Mouse (Mus musculus): ENCODE measurements around the gene Ddx58. TPM values are rescaled to one million over a fixed set of nuclear protein-coding genes. Genes with fewer than 3 reads are reported as not detected.
A peak's percentile ranks its signal among the peaks of the same experiment; 100 is the strongest.

Gene Ddx58
- polyA plus RNA-seq, 1 experiment from 2014 or later: 3.2 TPM

- H3K9ac ChIP-seq (replicated peaks): no peak overlapping the region
- WGBS: 90% methylated on average over 7 of the region's 7 CpGs
- H3K27me3 ChIP-seq: no peaks in the 10 kb centered on the region
- no peaks in the 10 kb centered on the region for H3K9me3 ChIP-seq
- no peak overlapping the region for H3K4me2 ChIP-seq (replicated peaks)
- no peak overlapping the region for H3K4me3 ChIP-seq
- no peak for ATAC-seq (replicated peaks)
- no peaks in the 10 kb centered on the region for H3K4me1 ChIP-seq
- H3K36me3 ChIP-seq: no peaks in the 10 kb centered on the region
- H3K27ac ChIP-seq (replicated peaks): no peak overlapping the region
Observed at GRCm38 (mm10) chr4:40227886-40228285, 11.7 kb downstream of the Ddx58 start.

- ATAC-seq (replicated peaks): no peak
- 91% methylated on average over 11 of the region's 11 CpGs for WGBS
- Histone ChIP-seq H3K36me3 (no peaks in the 10 kb centered on the region), H3K27me3 (no peaks in the 10 kb centered on the region), H3K4me3 (no peak overlapping the region), H3K9ac (replicated peaks) (no peak overlapping the region), H3K4me2 (replicated peaks) (no peak overlapping the region), H3K27ac (replicated peaks) (no peak overlapping the region), H3K9me3 (no peaks in the 10 kb centered on the region), H3K4me1 (no peaks in the 10 kb centered on the region)
Observed at GRCm38 (mm10) chr4:40227131-40227530, 12.5 kb downstream of the Ddx58 start.

- Histone ChIP-seq H3K4me2 (replicated peaks) (no peak overlapping the region), H3K4me1 (no peaks in the 10 kb centered on the region), H3K27ac (replicated peaks) (no peak overlapping the region), H3K27me3 (no peaks in the 10 kb centered on the region), H3K36me3 (no peaks in the 10 kb centered on the region), H3K9me3 (no peaks in the 10 kb centered on the region), H3K9ac (replicated peaks) (no peak overlapping the region), H3K4me3 (no peak overlapping the region)
- WGBS: 73% methylated on average over 5 of the region's 5 CpGs
- ATAC-seq (replicated peaks): no peak
Observed at GRCm38 (mm10) chr4:40226095-40226494, 13.5 kb downstream of the Ddx58 start.

GRCm38 (mm10) chr4:40221876-40222585, 17.6 kb downstream of the Ddx58 start:
- H3K9ac ChIP-seq (replicated peaks): no peak overlapping the region
- no peaks in the 10 kb centered on the region for H3K9me3 ChIP-seq
- 0 out of 2 replicates have a peak, but pooled peaks cover 6% of the 10 kb centered on the region for H3K4me1 ChIP-seq
- 53% methylated on average over 21 of the region's 21 CpGs for WGBS
- no peaks in the 10 kb centered on the region for H3K27me3 ChIP-seq
- H3K27ac ChIP-seq (replicated peaks): no peak overlapping the region
- no peak overlapping the region for H3K4me3 ChIP-seq
- H3K36me3 ChIP-seq: no peaks in the 10 kb centered on the region
- ATAC-seq (replicated peaks): no peak
- no peak overlapping the region for H3K4me2 ChIP-seq (replicated peaks)

- Histone ChIP-seq H3K27ac (replicated peaks) (no peak overlapping the region), H3K4me2 (replicated peaks) (peak overlapping the region; percentile 31; the same call in 1 of the 2 replicates), H3K4me1 (0 out of 2 replicates have a peak, but pooled peaks cover 6% of the 10 kb centered on the region), H3K4me3 (no peak overlapping the region), H3K9ac (replicated peaks) (no peak overlapping the region), H3K36me3 (no peaks in the 10 kb centered on the region), H3K9me3 (no peaks in the 10 kb centered on the region), H3K27me3 (no peaks in the 10 kb centered on the region)
- WGBS: 41% methylated on average over 14 of the region's 14 CpGs
- ATAC-seq (replicated peaks): no peak; the same call in 1 of the 2 replicates
Observed at GRCm38 (mm10) chr4:40221004-40221760, 18.4 kb downstream of the Ddx58 start.

- Histone ChIP-seq H3K36me3 (no peaks in the 10 kb centered on the region), H3K4me3 (peak overlapping the region; percentile 9; the same call in 1 of the 2 replicates), H3K27ac (replicated peaks) (no peak overlapping the region), H3K4me2 (replicated peaks) (peak overlapping the region; percentile 31), H3K9ac (replicated peaks) (no peak overlapping the region; the same call in 1 of the 2 replicates), H3K9me3 (no peaks in the 10 kb centered on the region), H3K4me1 (0 out of 2 replicates have a peak, but pooled peaks cover 6% of the 10 kb centered on the region), H3K27me3 (no peaks in the 10 kb centered on the region)
- WGBS: 22% methylated on average over 12 of the region's 12 CpGs
- ATAC-seq (replicated peaks): no peak; the same call in 1 of the 2 replicates
Observed at GRCm38 (mm10) chr4:40220437-40220836, 19.2 kb downstream of the Ddx58 start.

GRCm38 (mm10) chr4:40218382-40218781, 21.2 kb downstream of the Ddx58 start:
- Histone ChIP-seq H3K4me3 (no peak overlapping the region), H3K9ac (replicated peaks) (no peak overlapping the region), H3K4me2 (replicated peaks) (no peak overlapping the region), H3K36me3 (no peaks in the 10 kb centered on the region), H3K9me3 (no peaks in the 10 kb centered on the region), H3K4me1 (0 out of 2 replicates have a peak, but pooled peaks cover 6% of the 10 kb centered on the region), H3K27ac (replicated peaks) (no peak overlapping the region), H3K27me3 (no peaks in the 10 kb centered on the region)
- 79% methylated on average over 7 of the region's 7 CpGs for WGBS
- no peak for ATAC-seq (replicated peaks)

- Histone ChIP-seq H3K27ac (replicated peaks) (no peak overlapping the region), H3K4me2 (replicated peaks) (no peak overlapping the region), H3K9ac (replicated peaks) (no peak overlapping the region), H3K4me1 (0 out of 2 replicates have a peak, but pooled peaks cover 6% of the 10 kb centered on the region), H3K27me3 (no peaks in the 10 kb centered on the region), H3K9me3 (no peaks in the 10 kb centered on the region), H3K4me3 (no peak overlapping the region), H3K36me3 (no peaks in the 10 kb centered on the region)
- ATAC-seq (replicated peaks): no peak
- 63% methylated on average over 3 of the region's 3 CpGs for WGBS
Observed at GRCm38 (mm10) chr4:40217910-40218309, 21.7 kb downstream of the Ddx58 start.

GRCm38 (mm10) chr4:40212177-40212576, 27.5 kb downstream of the Ddx58 start:
- no peak overlapping the region for H3K4me2 ChIP-seq (replicated peaks)
- no peaks in the 10 kb centered on the region for H3K36me3 ChIP-seq
- no peak overlapping the region for H3K4me3 ChIP-seq
- 95% methylated on average over 6 of the region's 6 CpGs for WGBS
- H3K9me3 ChIP-seq: no peaks in the 10 kb centered on the region
- no peak for ATAC-seq (replicated peaks)
- no peak overlapping the region for H3K27ac ChIP-seq (replicated peaks)
- no peaks in the 10 kb centered on the region for H3K27me3 ChIP-seq
- H3K9ac ChIP-seq (replicated peaks): no peak overlapping the region
- no peaks in the 10 kb centered on the region for H3K4me1 ChIP-seq

GRCm38 (mm10) chr4:40207701-40208100, 31.9 kb downstream of the Ddx58 start:
- no peaks in the 10 kb centered on the region for H3K4me1 ChIP-seq
- no peak overlapping the region for H3K9ac ChIP-seq (replicated peaks)
- H3K27ac ChIP-seq (replicated peaks): no peak overlapping the region
- no peak overlapping the region for H3K4me2 ChIP-seq (replicated peaks)
- no peaks in the 10 kb centered on the region for H3K9me3 ChIP-seq
- WGBS: 19% methylated on average over 5 of the region's 5 CpGs
- ATAC-seq (replicated peaks): no peak
- no peak overlapping the region for H3K4me3 ChIP-seq
- H3K27me3 ChIP-seq: no peaks in the 10 kb centered on the region
- no peaks in the 10 kb centered on the region; the same call in 1 of the 2 replicates for H3K36me3 ChIP-seq

- H3K4me1 ChIP-seq: no peaks in the 10 kb centered on the region
- no peak overlapping the region for H3K27ac ChIP-seq (replicated peaks)
Observed at GRCm38 (mm10) chr4:40205231-40205903, 34.3 kb downstream of the Ddx58 start.

GRCm38 (mm10) chr4:40204374-40204773, 35.3 kb downstream of the Ddx58 start:
- H3K9me3 ChIP-seq: no peaks in the 10 kb centered on the region
- H3K4me1 ChIP-seq: no peaks in the 10 kb centered on the region
- H3K36me3 ChIP-seq: peaks cover 7% of the 10 kb centered on the region; the same call in 1 of the 2 replicates
- H3K4me2 ChIP-seq (replicated peaks): no peak overlapping the region
- H3K9ac ChIP-seq (replicated peaks): no peak overlapping the region
- no peak overlapping the region for H3K4me3 ChIP-seq
- 91% methylated on average over 3 of the region's 3 CpGs for WGBS
- H3K27ac ChIP-seq (replicated peaks): no peak overlapping the region
- no peak for ATAC-seq (replicated peaks)
- no peaks in the 10 kb centered on the region for H3K27me3 ChIP-seq

More at GRCm38 (mm10) chr4:40205231-40205903, 34.3 kb downstream of the Ddx58 start:
- peaks cover 6% of the 10 kb centered on the region; the same call in 1 of the 2 replicates for H3K36me3 ChIP-seq
- ATAC-seq (replicated peaks): no peak
- H3K27me3 ChIP-seq: no peaks in the 10 kb centered on the region
- no peak overlapping the region for H3K9ac ChIP-seq (replicated peaks)
- no peaks in the 10 kb centered on the region for H3K9me3 ChIP-seq
- no peak overlapping the region for H3K4me2 ChIP-seq (replicated peaks)
- WGBS: 93% methylated on average over 22 of the region's 22 CpGs
- H3K4me3 ChIP-seq: no peak overlapping the region

Measured in forebrain, embryonic 15.5 days (tissue).